Mouse (Mus musculus) liver, embryonic 15.5 days (tissue): Measurements from ENCODE around the gene Gm12830. TPM values are rescaled to one million over a fixed set of nuclear protein-coding genes. Genes with fewer than 3 reads are reported as not detected.
A peak's percentile ranks its signal among the peaks of the same experiment; 100 is the strongest.

Experiments used
- ATAC-seq: fragments of 200-750 bp; cut with Nextera tagmentation; 2 replicates; pipeline ENCODE4 v1.8.0; 2017; ENCODE audit warnings: moderate number of reproducible peaks, mild to moderate bottlenecking, moderate library complexity; ENCODE audit not compliant: insufficient read depth
- H3K27ac ChIP-seq: fragments of 300-500 bp; sonication (generic); replicated peaks from 2 replicates; pipeline ENCODE4 v1.5.1; 2015; ENCODE audit warnings: mild to moderate bottlenecking, inconsistent platforms
- H3K27me3 ChIP-seq: fragments of 300-500 bp; sonication (generic); 2 replicates; pipeline ENCODE4 v1.6.1; 2015; ENCODE audit warnings: mild to moderate bottlenecking, inconsistent platforms
- H3K36me3 ChIP-seq: fragments of 300-500 bp; sonication (generic); replicated peaks from 2 replicates; pipeline ENCODE4 v1.6.1; 2015; ENCODE audit warnings: moderate library complexity, mild to moderate bottlenecking, inconsistent platforms
- H3K4me1 ChIP-seq: fragments of 300-500 bp; sonication (generic); replicated peaks from 2 replicates; pipeline ENCODE4 v1.6.1; 2015; ENCODE audit warnings: inconsistent platforms
- H3K4me2 ChIP-seq: fragments of 300-500 bp; sonication (generic); 2 replicates; pipeline ENCODE4 v1.6.1; 2015; ENCODE audit warnings: moderate library complexity, mild to moderate bottlenecking, inconsistent platforms
- H3K4me3 ChIP-seq: fragments of 300-500 bp; sonication (generic); replicated peaks from 2 replicates; pipeline ENCODE4 v1.5.1; 2015; ENCODE audit warnings: mild to moderate bottlenecking, inconsistent platforms
- H3K9ac ChIP-seq: fragments of 300-500 bp; sonication (generic); 2 replicates; pipeline ENCODE4 v1.6.1; 2015; ENCODE audit warnings: moderate library complexity, mild to moderate bottlenecking, inconsistent platforms
- H3K9me3 ChIP-seq: fragments of 300-500 bp; sonication (generic); replicated peaks from 2 replicates; pipeline ENCODE4 v1.6.1; 2016; ENCODE audit warnings: inconsistent platforms
- whole genome bisulfite sequencing: fragments of 180-500 bp; shearing (Covaris S2); methylation state at CpG from one replicate; pipeline ENCODE4 v1.1.7; 2015; ENCODE audit warnings: mixed read lengths; ENCODE audit not compliant: insufficient replicate concordance; 5-methylcytosine and 5-hydroxymethylcytosine counted together
- polyA plus RNA-seq: library from polyadenylated mRNA; unstranded; fragments of >200 nt; fragmentation: Nextera tagmentation; extraction: Ambion mirVana; gene quantifications from 2 replicates; pipeline ENCODE4 v1.2.1, GENCODE M21; 2015

The Gm12830 gene
- polyA plus RNA-seq, 1 experiment from 2014 or later: not detected

- Histone ChIP-seq H3K9ac (no peak overlapping the region), H3K27ac (no peak overlapping the region), H3K36me3 (no peaks in the 10 kb centered on the region), H3K4me1 (no peaks in the 10 kb centered on the region), H3K4me3 (no peak overlapping the region), H3K27me3 (peaks cover 51% of the 10 kb centered on the region), H3K4me2 (no peak overlapping the region), H3K9me3 (no peaks in the 10 kb centered on the region)
- no peak for ATAC-seq
- 50% methylated on average over 6 of the region's 6 CpGs for WGBS
Observed at GRCm38 (mm10) chr4:114846723-114847122, 25.2 kb downstream of the Gm12830 start.

- no peak for ATAC-seq
- Histone ChIP-seq H3K4me3 (no peak overlapping the region), H3K4me2 (no peak overlapping the region), H3K9ac (no peak overlapping the region), H3K27ac (no peak overlapping the region), H3K36me3 (no peaks in the 10 kb centered on the region), H3K4me1 (no peaks in the 10 kb centered on the region), H3K27me3 (0 out of 2 replicates have a peak, but pooled peaks cover 3% of the 10 kb centered on the region), H3K9me3 (no peaks in the 10 kb centered on the region)
- 48% methylated on average over 2 of the region's 2 CpGs for WGBS
Observed at GRCm38 (mm10) chr4:114853968-114854367, 32.4 kb downstream of the Gm12830 start.

GRCm38 (mm10) chr4:114858426-114858825, 36.9 kb downstream of the Gm12830 start:
- Histone ChIP-seq H3K36me3 (no peaks in the 10 kb centered on the region), H3K27me3 (peaks cover 11% of the 10 kb centered on the region), H3K4me2 (no peak overlapping the region), H3K4me3 (no peak overlapping the region), H3K27ac (no peak overlapping the region), H3K9me3 (no peaks in the 10 kb centered on the region), H3K9ac (no peak overlapping the region), H3K4me1 (no peaks in the 10 kb centered on the region)
- WGBS: 35% methylated on average over 5 of the region's 5 CpGs
- no peak for ATAC-seq

GRCm38 (mm10) chr4:114863166-114863565, 41.6 kb downstream of the Gm12830 start:
- ATAC-seq: no peak
- H3K4me2 ChIP-seq: no peak overlapping the region
- no peaks in the 10 kb centered on the region for H3K36me3 ChIP-seq
- H3K4me1 ChIP-seq: no peaks in the 10 kb centered on the region
- peaks cover 23% of the 10 kb centered on the region for H3K27me3 ChIP-seq
- H3K27ac ChIP-seq: no peak overlapping the region
- H3K4me3 ChIP-seq: no peak overlapping the region
- 54% methylated on average over 5 of the region's 5 CpGs for WGBS
- H3K9ac ChIP-seq: no peak overlapping the region
- no peaks in the 10 kb centered on the region for H3K9me3 ChIP-seq

GRCm38 (mm10) chr4:114869765-114870490, 48.4 kb downstream of the Gm12830 start:
- Histone ChIP-seq H3K4me2 (no peak overlapping the region), H3K4me3 (no peak overlapping the region), H3K9ac (no peak overlapping the region), H3K27me3 (peaks cover 29% of the 10 kb centered on the region), H3K36me3 (no peaks in the 10 kb centered on the region), H3K27ac (no peak overlapping the region), H3K4me1 (no peaks in the 10 kb centered on the region; the same call in 1 of the 2 replicates), H3K9me3 (no peaks in the 10 kb centered on the region)
- WGBS: 48% methylated on average over 11 of the region's 11 CpGs
- peak; percentile 91 for ATAC-seq

GRCm38 (mm10) chr4:114876441-114876972, 55.0 kb downstream of the Gm12830 start:
- Histone ChIP-seq H3K27me3 (peaks cover 41% of the 10 kb centered on the region), H3K4me1 (no peaks in the 10 kb centered on the region)
- 31% methylated on average over 8 of the region's 8 CpGs for WGBS

GRCm38 (mm10) chr4:114882232-114882631, 60.7 kb downstream of the Gm12830 start:
- H3K4me3 ChIP-seq: no peak overlapping the region
- no peak for ATAC-seq
- WGBS: 74% methylated on average over 1 of the region's 1 CpGs
- no peaks in the 10 kb centered on the region for H3K4me1 ChIP-seq
- no peaks in the 10 kb centered on the region for H3K36me3 ChIP-seq
- H3K27me3 ChIP-seq: peaks cover 37% of the 10 kb centered on the region
- H3K27ac ChIP-seq: no peak overlapping the region
- H3K9ac ChIP-seq: no peak overlapping the region
- no peaks in the 10 kb centered on the region for H3K9me3 ChIP-seq
- no peak overlapping the region for H3K4me2 ChIP-seq

More at GRCm38 (mm10) chr4:114876441-114876972, 55.0 kb downstream of the Gm12830 start:
- Histone ChIP-seq H3K4me3 (no peak overlapping the region), H3K9me3 (no peaks in the 10 kb centered on the region), H3K36me3 (no peaks in the 10 kb centered on the region), H3K9ac (no peak overlapping the region), H3K4me2 (no peak overlapping the region), H3K27ac (no peak overlapping the region)
- ATAC-seq: no peak

GRCm38 (mm10) chr4:114897853-114898252, 76.3 kb downstream of the Gm12830 start:
- Histone ChIP-seq H3K9ac (no peak overlapping the region), H3K27ac (no peak overlapping the region), H3K4me3 (no peak overlapping the region), H3K4me1 (no peaks in the 10 kb centered on the region), H3K36me3 (no peaks in the 10 kb centered on the region), H3K27me3 (peaks cover 91% of the 10 kb centered on the region), H3K4me2 (no peak overlapping the region), H3K9me3 (no peaks in the 10 kb centered on the region)
- WGBS: 13% methylated on average over 4 of the region's 4 CpGs
- no peak for ATAC-seq

- 3% methylated on average over 3 of the region's 3 CpGs for WGBS
- no peak overlapping the region for H3K4me3 ChIP-seq
- H3K9ac ChIP-seq: no peak overlapping the region
- H3K36me3 ChIP-seq: no peaks in the 10 kb centered on the region
- no peak overlapping the region for H3K4me2 ChIP-seq
- ATAC-seq: no peak
- no peaks in the 10 kb centered on the region for H3K4me1 ChIP-seq
- H3K27ac ChIP-seq: no peak overlapping the region
- H3K27me3 ChIP-seq: peaks cover 98% of the 10 kb centered on the region
- H3K9me3 ChIP-seq: no peaks in the 10 kb centered on the region
Observed at GRCm38 (mm10) chr4:114899885-114900284, 78.4 kb downstream of the Gm12830 start.

GRCm38 (mm10) chr4:114900866-114901642, 79.5 kb downstream of the Gm12830 start:
- Histone ChIP-seq H3K36me3 (no peaks in the 10 kb centered on the region), H3K9me3 (no peaks in the 10 kb centered on the region), H3K9ac (no peak overlapping the region), H3K4me1 (no peaks in the 10 kb centered on the region), H3K27ac (no peak overlapping the region), H3K4me3 (no peak overlapping the region), H3K27me3 (peaks cover 100% of the 10 kb centered on the region), H3K4me2 (no peak overlapping the region)
- no peak for ATAC-seq
- 4% methylated on average over 33 of the region's 33 CpGs for WGBS

- no peak for ATAC-seq
- WGBS: 1% methylated on average over 42 of the region's 42 CpGs
- Histone ChIP-seq H3K9ac (no peak overlapping the region), H3K4me3 (no peak overlapping the region), H3K36me3 (no peaks in the 10 kb centered on the region), H3K4me1 (no peaks in the 10 kb centered on the region), H3K27me3 (peaks cover 100% of the 10 kb centered on the region), H3K9me3 (no peaks in the 10 kb centered on the region), H3K4me2 (no peak overlapping the region), H3K27ac (no peak overlapping the region)
Observed at GRCm38 (mm10) chr4:114901643-114902351, 80.3 kb downstream of the Gm12830 start.
